Mouse (Mus musculus) mature B cell (primary cell): ENCODE results near the gene Kdf1.
"Not testable (repeated sequence)": the region's sequence is repeated elsewhere in the genome, so short reads cannot be mapped to it uniquely, and the experiment has no call there.

Experiments
- in situ Hi-C: fragments of 300-500 bp; cut with MboI; formaldehyde crosslinking; loops from 2 replicates; pipeline ENCODE4 v1.14.3; 2019

Gene Kdf1

GRCm38 (mm10) chr4:133496738-133497445 lies 21.9 kb upstream of the Kdf1 start:
- in situ Hi-C loops: no loop called here

GRCm38 (mm10) chr4:133497461-133498159 lies 21.2 kb upstream of the Kdf1 start:
- in situ Hi-C loops: no loop called here

GRCm38 (mm10) chr4:133498160-133498724 lies 20.5 kb upstream of the Kdf1 start, which contains the start of gene Trnp1:
Gene Trnp1, minus strand, starts transcription at chr4:133498550.
- in situ Hi-C loops: no loop called here

- in situ Hi-C loops: no loop called here
These were observed 17.2 kb upstream of the Kdf1 start for GRCm38 (mm10) chr4:133501514-133501913.

GRCm38 (mm10) chr4:133504300-133504699 lies 14.5 kb upstream of the Kdf1 start:
- in situ Hi-C loops: no loop called here

- in situ Hi-C loops: no loop called here
These were observed 13.8 kb upstream of the Kdf1 start for GRCm38 (mm10) chr4:133504755-133505485.

GRCm38 (mm10) chr4:133506573-133506972 lies 12.2 kb upstream of the Kdf1 start:
- in situ Hi-C loops: no loop called here

- in situ Hi-C loops: no loop called here
These were observed 9.8 kb upstream of the Kdf1 start for GRCm38 (mm10) chr4:133508990-133509389.

GRCm38 (mm10) chr4:133511050-133511449 lies 7.7 kb upstream of the Kdf1 start:
- in situ Hi-C loops: no loop called here

GRCm38 (mm10) chr4:133512511-133512910 lies 6.3 kb upstream of the Kdf1 start:
- in situ Hi-C loops: not testable (repeated sequence)

GRCm38 (mm10) chr4:133512972-133513371 lies 5.8 kb upstream of the Kdf1 start:
- in situ Hi-C loops: no loop called here

GRCm38 (mm10) chr4:133519369-133519665 lies 554 bp downstream of the Kdf1 start:
- in situ Hi-C loops: no loop called here

- in situ Hi-C loops: no loop called here
These were observed 2.7 kb downstream of the Kdf1 start for GRCm38 (mm10) chr4:133521502-133521901.

- in situ Hi-C loops: no loop called here
These were observed 9.0 kb downstream of the Kdf1 start for GRCm38 (mm10) chr4:133527788-133528187.

- in situ Hi-C loops: no loop called here
These were observed 14.0 kb downstream of the Kdf1 start for GRCm38 (mm10) chr4:133532777-133533176.

GRCm38 (mm10) chr4:133536081-133536480 lies 17.3 kb downstream of the Kdf1 start:
- in situ Hi-C loops: no loop called here

- in situ Hi-C loops: no loop called here
These were observed 17.9 kb downstream of the Kdf1 start for GRCm38 (mm10) chr4:133536652-133537051.

GRCm38 (mm10) chr4:133545272-133546231 lies 26.8 kb downstream of the Kdf1 start, which contains the start of gene Nudc:
Gene Nudc, minus strand, starts transcription at chr4:133545996.
- in situ Hi-C loops: no loop called here

- in situ Hi-C loops: no loop called here
These were observed 33.3 kb downstream of the Kdf1 start for GRCm38 (mm10) chr4:133552029-133552428.

GRCm38 (mm10) chr4:133552768-133553447 lies 34.1 kb downstream of the Kdf1 start, which contains the start of gene Nr0b2:
Gene Nr0b2, plus strand, starts transcription at chr4:133553376.
- in situ Hi-C loops: no loop called here
